Mouse (Mus musculus): ENCODE results near the gene Snd1. TPM values are rescaled to one million over a fixed set of nuclear protein-coding genes. Genes with fewer than 3 reads are reported as not detected.

Gene Snd1
- polyA plus RNA-seq, 1 experiment, result 155 TPM

DNA sequence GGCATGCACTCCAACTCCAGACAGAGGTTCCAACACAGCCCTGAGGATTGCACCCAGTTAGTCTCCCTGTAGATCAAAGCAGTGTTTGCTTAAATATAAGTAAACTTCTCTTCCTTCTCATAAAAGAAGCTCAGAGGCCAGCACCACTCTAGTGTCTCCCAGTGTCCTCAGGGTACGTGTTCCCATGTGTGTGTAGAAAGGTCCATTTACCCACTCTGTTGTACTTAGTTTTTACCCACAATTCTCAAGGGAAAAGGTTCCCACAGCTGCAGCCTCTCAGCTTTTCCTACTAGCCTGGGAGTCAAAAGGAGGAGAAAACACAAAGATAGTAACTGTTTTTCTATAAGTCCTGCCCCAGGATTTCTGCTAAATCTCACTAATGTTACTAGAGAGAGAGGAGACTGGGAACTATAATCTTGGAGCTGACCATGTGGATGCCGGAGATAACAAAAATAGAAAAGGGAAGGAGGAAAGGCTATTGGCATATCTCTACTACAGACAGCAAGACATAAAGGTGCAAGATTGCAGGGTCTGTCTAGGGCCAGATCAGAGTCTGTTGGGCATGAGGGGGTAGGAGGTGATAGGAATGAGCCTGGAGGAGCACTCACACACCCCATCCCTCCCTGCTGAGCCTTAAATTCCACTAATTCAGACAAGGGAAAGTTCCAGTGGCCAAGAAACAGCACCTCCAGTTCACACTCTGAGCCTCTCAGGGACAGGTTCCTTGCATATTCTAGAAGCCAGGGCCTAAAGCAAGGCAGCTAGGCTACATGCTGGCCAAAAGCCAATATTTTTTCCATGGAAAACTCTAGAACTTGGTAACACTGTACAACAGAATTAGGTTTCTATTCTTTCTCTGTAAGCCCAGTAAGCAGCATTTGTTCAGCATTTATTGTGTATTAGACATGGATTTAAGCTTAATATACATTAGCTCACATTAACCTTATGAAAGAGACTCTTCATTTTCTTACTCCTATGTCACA is 382.6 kb downstream of the Snd1 start:
- Histone ChIP-seq H3K79me2 (ENCODE audit: control insufficient read depth, insufficient read depth) (no peaks in the 10 kb centered on the region), H3K27me3 (ENCODE audit: control insufficient read depth, insufficient read depth, insufficient read length) (no peaks in the 10 kb centered on the region), H3K4me3 (ENCODE audit: insufficient read depth, poor library complexity, severe bottlenecking) (no peak overlapping the region), H3K79me3 (ENCODE audit: low read depth) (no peaks in the 10 kb centered on the region), H3ac (ENCODE audit: control insufficient read depth, insufficient read length, low read depth) (no peak overlapping the region), H3K36me3 (ENCODE audit: control insufficient read depth, insufficient read depth) (peaks cover 9% of the 10 kb centered on the region)
- TF ChIP-seq MYOG (IDR thresholded peaks at IDR 0.05; ENCODE audit: control insufficient read depth, extremely low read depth, insufficient read length), result no peak
- TF ChIP-seq MYOD1 (IDR thresholded peaks at IDR 0.05; ENCODE audit: control insufficient read depth, insufficient read length, low read depth), result no peak
- no peak for TF ChIP-seq CEBPB (IDR thresholded peaks at IDR 0.05; ENCODE audit: low read depth)
- no peak for TF ChIP-seq MAX (IDR thresholded peaks at IDR 0.05)
- TF ChIP-seq FOSL1 (IDR thresholded peaks at IDR 0.05; ENCODE audit: insufficient read depth, low read length, poor library complexity, severe bottlenecking), result no peak
- no peak for TF ChIP-seq CTCF (IDR thresholded peaks at IDR 0.05; ENCODE audit: control insufficient read depth, insufficient read depth, insufficient read length)

DNA sequence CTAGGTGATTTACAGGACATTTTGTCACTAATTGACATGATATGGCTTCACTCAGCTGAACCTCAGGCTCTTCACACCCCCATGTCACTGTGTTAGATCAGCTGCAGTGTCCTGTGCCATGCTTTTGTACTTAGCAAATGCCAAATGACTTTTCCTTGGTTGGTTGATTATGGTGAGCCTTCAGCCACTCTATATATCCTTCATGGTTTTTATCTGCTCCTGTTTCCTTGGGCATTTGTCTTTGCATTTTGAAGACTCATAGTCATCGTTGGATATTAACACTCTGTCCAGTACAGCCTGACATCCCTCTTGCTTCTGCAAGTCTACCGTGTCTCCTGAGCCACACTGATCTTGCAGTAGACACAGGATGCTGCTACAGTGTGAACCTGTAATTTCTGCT is 384.2 kb downstream of the Snd1 start:
- no peaks in the 10 kb centered on the region for H3K79me2 ChIP-seq (ENCODE audit: control insufficient read depth, insufficient read depth)

DNA sequence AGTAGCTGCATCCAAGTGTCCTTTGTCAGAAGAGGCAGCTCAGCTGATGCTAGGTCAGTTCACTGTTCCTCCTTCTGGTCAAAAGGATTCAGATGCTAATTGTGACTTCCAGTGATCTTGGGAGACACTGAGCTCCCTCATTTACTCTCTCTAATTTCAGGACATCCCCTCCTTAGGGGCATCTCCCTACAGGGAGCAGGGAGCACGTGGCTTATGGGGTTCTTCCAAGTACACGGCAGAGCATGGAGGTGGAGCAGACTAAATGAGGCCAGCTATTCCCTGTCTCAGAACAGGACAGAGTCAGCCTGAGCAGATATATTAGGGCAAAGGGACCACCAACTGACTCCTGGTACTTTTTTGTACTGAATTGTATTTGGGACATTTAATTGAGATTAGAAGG is 385.5 kb downstream of the Snd1 start:
- H3ac ChIP-seq (ENCODE audit: control insufficient read depth, insufficient read length, low read depth), result no peak overlapping the region
- no peak overlapping the region for H3K4me3 ChIP-seq (ENCODE audit: insufficient read depth, poor library complexity, severe bottlenecking)
- H3K27me3 ChIP-seq (ENCODE audit: control insufficient read depth, insufficient read depth, insufficient read length), result no peaks in the 10 kb centered on the region
- TF ChIP-seq CTCF (IDR thresholded peaks at IDR 0.05; ENCODE audit: control insufficient read depth, insufficient read depth, insufficient read length), result no peak
- no peak for TF ChIP-seq FOSL1 (IDR thresholded peaks at IDR 0.05; ENCODE audit: insufficient read depth, low read length, poor library complexity, severe bottlenecking)
- no peak for TF ChIP-seq CEBPB (IDR thresholded peaks at IDR 0.05; ENCODE audit: low read depth)
- no peak for TF ChIP-seq MYOD1 (IDR thresholded peaks at IDR 0.05; ENCODE audit: control insufficient read depth, insufficient read length, low read depth)
- TF ChIP-seq MAX (IDR thresholded peaks at IDR 0.05), result no peak
- no peak for TF ChIP-seq MYOG (IDR thresholded peaks at IDR 0.05; ENCODE audit: control insufficient read depth, extremely low read depth, insufficient read length)
- TF ChIP-seq USF1 (IDR thresholded peaks at IDR 0.05; ENCODE audit: low read depth), result no peak
- no peaks in the 10 kb centered on the region for H3K79me2 ChIP-seq (ENCODE audit: control insufficient read depth, insufficient read depth)
- H3K79me3 ChIP-seq (ENCODE audit: low read depth), result no peaks in the 10 kb centered on the region
- H3K36me3 ChIP-seq (ENCODE audit: control insufficient read depth, insufficient read depth), result peaks cover 7% of the 10 kb centered on the region

More for the DNA sequence above, 384.2 kb downstream of the Snd1 start:
- Histone ChIP-seq H3K4me3 (ENCODE audit: insufficient read depth, poor library complexity, severe bottlenecking) (no peak overlapping the region), H3K36me3 (ENCODE audit: control insufficient read depth, insufficient read depth) (peaks cover 7% of the 10 kb centered on the region), H3K79me3 (ENCODE audit: low read depth) (no peaks in the 10 kb centered on the region), H3K27me3 (ENCODE audit: control insufficient read depth, insufficient read depth, insufficient read length) (no peaks in the 10 kb centered on the region), H3ac (ENCODE audit: control insufficient read depth, insufficient read length, low read depth) (no peak overlapping the region)
- TF ChIP-seq MAX (IDR thresholded peaks at IDR 0.05) (no peak), CEBPB (IDR thresholded peaks at IDR 0.05; ENCODE audit: low read depth) (no peak), CTCF (IDR thresholded peaks at IDR 0.05; ENCODE audit: control insufficient read depth, insufficient read depth, insufficient read length) (no peak), MYOG (IDR thresholded peaks at IDR 0.05; ENCODE audit: control insufficient read depth, extremely low read depth, insufficient read length) (no peak), FOSL1 (IDR thresholded peaks at IDR 0.05; ENCODE audit: insufficient read depth, low read length, poor library complexity, severe bottlenecking) (no peak), USF1 (IDR thresholded peaks at IDR 0.05; ENCODE audit: low read depth) (no peak), MYOD1 (IDR thresholded peaks at IDR 0.05; ENCODE audit: control insufficient read depth, insufficient read length, low read depth) (no peak)

DNA sequence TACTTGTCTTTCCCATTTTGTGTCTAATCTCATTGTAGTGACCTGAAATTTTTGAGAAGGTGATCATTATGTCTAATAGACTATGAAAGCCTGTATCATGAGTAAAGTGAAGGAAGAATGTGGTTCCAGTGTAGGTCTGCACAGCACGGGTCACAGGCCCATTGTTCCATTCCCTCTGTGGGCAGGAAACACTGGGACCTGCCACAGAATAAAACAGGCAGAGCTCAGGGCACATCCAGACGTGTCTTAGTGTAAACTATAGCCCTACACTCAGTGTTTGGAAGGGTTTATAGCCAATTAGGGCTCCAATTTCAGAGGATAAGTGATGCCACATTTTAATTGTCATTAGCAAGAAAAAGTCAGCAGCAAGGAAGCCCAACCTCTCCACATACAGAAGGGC is 386.0 kb downstream of the Snd1 start:
- Histone ChIP-seq H3K36me3 (ENCODE audit: control insufficient read depth, insufficient read depth) (peaks cover 7% of the 10 kb centered on the region), H3K79me2 (ENCODE audit: control insufficient read depth, insufficient read depth) (no peaks in the 10 kb centered on the region), H3K79me3 (ENCODE audit: low read depth) (peaks cover 3% of the 10 kb centered on the region), H3K4me3 (ENCODE audit: insufficient read depth, poor library complexity, severe bottlenecking) (no peak overlapping the region), H3K27me3 (ENCODE audit: control insufficient read depth, insufficient read depth, insufficient read length) (no peaks in the 10 kb centered on the region), H3ac (ENCODE audit: control insufficient read depth, insufficient read length, low read depth) (no peak overlapping the region)
- no peak for TF ChIP-seq CEBPB (IDR thresholded peaks at IDR 0.05; ENCODE audit: low read depth)

DNA sequence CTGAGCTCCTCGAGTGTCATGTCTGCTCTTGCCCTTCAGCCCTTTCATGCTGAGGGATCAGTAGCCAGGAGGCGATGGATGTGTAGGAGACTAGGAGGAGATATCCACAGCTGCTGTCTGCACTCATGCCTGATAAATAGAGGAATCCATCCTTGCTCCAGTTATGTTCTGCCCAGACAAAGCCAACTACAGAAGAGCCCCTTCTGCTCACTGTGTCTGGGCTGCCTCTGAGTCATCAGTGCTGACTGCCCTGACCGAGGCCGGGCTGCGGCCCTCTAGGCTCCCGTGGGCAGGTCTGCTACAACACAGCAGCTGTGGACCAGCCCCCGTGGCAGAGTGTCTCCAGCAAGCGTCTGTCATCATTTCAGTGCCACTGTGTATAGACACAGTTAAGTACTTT is 387.4 kb downstream of the Snd1 start:
- H3K79me2 ChIP-seq (ENCODE audit: control insufficient read depth, insufficient read depth), result no peaks in the 10 kb centered on the region
- no peak for TF ChIP-seq FOSL1 (IDR thresholded peaks at IDR 0.05; ENCODE audit: insufficient read depth, low read length, poor library complexity, severe bottlenecking)
- TF ChIP-seq MYOD1 (IDR thresholded peaks at IDR 0.05; ENCODE audit: control insufficient read depth, insufficient read length, low read depth), result peak; percentile 10
- no peak overlapping the region for H3K4me3 ChIP-seq (ENCODE audit: insufficient read depth, poor library complexity, severe bottlenecking)

DNA sequence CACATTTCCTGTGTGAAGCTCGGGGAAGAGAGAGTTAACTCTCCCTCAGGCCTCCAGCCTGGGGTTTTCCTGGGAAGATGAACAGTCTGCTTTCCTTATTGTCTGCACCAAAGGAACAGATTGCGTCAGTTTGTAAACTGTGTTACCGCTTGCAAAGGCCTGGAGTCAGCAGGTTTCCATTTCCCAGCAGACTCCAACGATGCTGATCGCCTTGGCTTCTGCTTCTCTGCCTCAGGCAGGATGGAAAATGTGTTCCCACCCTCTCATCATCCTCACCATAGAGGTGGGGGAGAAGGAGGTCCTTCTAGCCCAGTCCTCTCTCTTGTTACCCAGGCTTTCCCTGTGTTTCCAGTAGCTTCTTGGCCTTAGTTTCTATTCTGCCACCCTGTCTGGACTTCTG is 389.7 kb downstream of the Snd1 start:
- H3K36me3 ChIP-seq (ENCODE audit: control insufficient read depth, insufficient read depth), result peaks cover 9% of the 10 kb centered on the region
- no peak overlapping the region for H3K4me3 ChIP-seq (ENCODE audit: insufficient read depth, poor library complexity, severe bottlenecking)
- TF ChIP-seq FOSL1 (IDR thresholded peaks at IDR 0.05; ENCODE audit: insufficient read depth, low read length, poor library complexity, severe bottlenecking), result no peak
- no peak for TF ChIP-seq MYOG (IDR thresholded peaks at IDR 0.05; ENCODE audit: control insufficient read depth, extremely low read depth, insufficient read length)
- no peak for TF ChIP-seq CTCF (IDR thresholded peaks at IDR 0.05; ENCODE audit: control insufficient read depth, insufficient read depth, insufficient read length)
- TF ChIP-seq MYOD1 (IDR thresholded peaks at IDR 0.05; ENCODE audit: control insufficient read depth, insufficient read length, low read depth), result no peak
- TF ChIP-seq MAX (IDR thresholded peaks at IDR 0.05), result no peak
- no peak for TF ChIP-seq USF1 (IDR thresholded peaks at IDR 0.05; ENCODE audit: low read depth)
- TF ChIP-seq CEBPB (IDR thresholded peaks at IDR 0.05; ENCODE audit: low read depth), result no peak
- no peaks in the 10 kb centered on the region for H3K79me2 ChIP-seq (ENCODE audit: control insufficient read depth, insufficient read depth)
- peaks cover 3% of the 10 kb centered on the region for H3K79me3 ChIP-seq (ENCODE audit: low read depth)
- no peak overlapping the region for H3ac ChIP-seq (ENCODE audit: control insufficient read depth, insufficient read length, low read depth)
- H3K27me3 ChIP-seq (ENCODE audit: control insufficient read depth, insufficient read depth, insufficient read length), result no peaks in the 10 kb centered on the region

More for the DNA sequence above, 387.4 kb downstream of the Snd1 start:
- Histone ChIP-seq H3K27me3 (ENCODE audit: control insufficient read depth, insufficient read depth, insufficient read length) (no peaks in the 10 kb centered on the region), H3K79me3 (ENCODE audit: low read depth) (peaks cover 3% of the 10 kb centered on the region), H3K36me3 (ENCODE audit: control insufficient read depth, insufficient read depth) (no peaks in the 10 kb centered on the region), H3ac (ENCODE audit: control insufficient read depth, insufficient read length, low read depth) (no peak overlapping the region)

All from C2C12 (cell line).